Mouse (Mus musculus): ENCODE data around the gene Tmem132e.

- TF ChIP-seq CTCF (IDR thresholded peaks at IDR 0.05; ENCODE audit: low read depth, low read length) = no peak
- TF ChIP-seq POLR2A (IDR thresholded peaks at IDR 0.05; ENCODE audit: insufficient read depth, low read length) = no peak
Observed at GRCm38 (mm10) chr11:82380606-82381202, 8.0 kb upstream of the Tmem132e start.

Measured in ES-Bruce4 (cell line).